8 mouse cellular contexts compared by ENCODE assay signal in genomic region chr2:35337419-35337818, GRCm38 (mm10). TPM values are rescaled to one million over a fixed set of nuclear protein-coding genes. Genes with fewer than 3 reads are reported as not detected.
DNase-seq lines count a peak whose midpoint lies in the region; ATAC-seq and TF ChIP-seq lines count a peak whose summit lies in the region.

No protein-coding gene starts in this region.

- H3K4me2 ChIP-seq in hindbrain, embryonic 14.5 days (replicated peaks), result peak overlapping the region; percentile 99
- peak overlapping the region; percentile 96 for H3K4me2 ChIP-seq in stomach, postnatal 0 days (replicated peaks; ENCODE audit: low read depth)

- peak overlapping the region; percentile 29 for H3K27ac ChIP-seq in embryonic fibroblast, embryonic 13.5 days (ENCODE audit: insufficient read depth, low read length)
- H3K27ac ChIP-seq in hindbrain, embryonic 14.5 days, result no peak overlapping the region
- H3K27ac ChIP-seq in stomach, postnatal 0 days (replicated peaks), result peak overlapping the region; percentile 82

- no peaks in the 10 kb centered on the region for H3K27me3 ChIP-seq in hindbrain, embryonic 14.5 days (ENCODE audit: control insufficient read depth, insufficient read depth, low read length)
- H3K27me3 ChIP-seq in stomach, postnatal 0 days (ENCODE audit: control insufficient read depth, insufficient read depth, low read length), result no peaks in the 10 kb centered on the region

- H3K4me1 ChIP-seq in embryonic fibroblast, embryonic 13.5 days (ENCODE audit: control insufficient read depth, insufficient read depth, low read length), result peaks cover 11% of the 10 kb centered on the region
- H3K4me1 ChIP-seq in hindbrain, embryonic 14.5 days (replicated peaks; ENCODE audit: control insufficient read depth, insufficient read depth, low read length), result peaks cover 18% of the 10 kb centered on the region
- H3K4me1 ChIP-seq in lung, adult 2 months (ENCODE audit: control insufficient read depth, insufficient read depth, low read length), result peaks cover 11% of the 10 kb centered on the region
- H3K4me1 ChIP-seq in stomach, postnatal 0 days (replicated peaks; ENCODE audit: control insufficient read depth, insufficient read depth), result 0 out of 2 replicates have a peak, but pooled peaks cover 3% of the 10 kb centered on the region

- TF ChIP-seq POLR2A in embryonic fibroblast, embryonic 13.5 days (IDR thresholded peaks at IDR 0.05; ENCODE audit: low read depth, low read length), result no peak
- no peak for TF ChIP-seq POLR2A in lung, adult 2 months (IDR thresholded peaks at IDR 0.05; ENCODE audit: borderline replicate concordance, extremely low read depth, low read depth, low read length)

- H3K9ac ChIP-seq in hindbrain, embryonic 14.5 days, result peak overlapping the region; percentile 42
- peak overlapping the region; percentile 41; the same call in 1 of the 2 replicates for H3K9ac ChIP-seq in stomach, postnatal 0 days (ENCODE audit: low read length)

- H3K9me3 ChIP-seq in hindbrain, embryonic 14.5 days (ENCODE audit: control insufficient read depth, low read length), result no peaks in the 10 kb centered on the region
- no peaks in the 10 kb centered on the region for H3K9me3 ChIP-seq in stomach, postnatal 0 days (ENCODE audit: control insufficient read depth, low read length)

- no peak for TF ChIP-seq CTCF in embryonic fibroblast, embryonic 13.5 days (IDR thresholded peaks at IDR 0.05; ENCODE audit: borderline replicate concordance, insufficient read depth, low read length)
- no peak for TF ChIP-seq CTCF in lung, adult 2 months (IDR thresholded peaks at IDR 0.05; ENCODE audit: insufficient read depth, low read length)
- TF ChIP-seq CTCF in stomach, postnatal 0 days (IDR thresholded peaks at IDR 0.05; ENCODE audit: low read depth), result no peak

- 40% methylated on average over 10 of the region's 10 CpGs for WGBS in hindbrain, embryonic 14.5 days
- WGBS in lung, adult 2 months, result 13% methylated on average over 10 of the region's 10 CpGs
- 47% methylated on average over 10 of the region's 10 CpGs for WGBS in stomach, postnatal 0 days

- no peak for ATAC-seq in hindbrain, embryonic 14.5 days (ENCODE audit: low FRiP score)
- ATAC-seq in stomach, postnatal 0 days (ENCODE audit: low FRiP score, low TSS enrichment), result no peak

- no peaks in the 10 kb centered on the region for H3K36me3 ChIP-seq in hindbrain, embryonic 14.5 days (replicated peaks; ENCODE audit: control insufficient read depth, insufficient read depth)
- H3K36me3 ChIP-seq in stomach, postnatal 0 days (ENCODE audit: control insufficient read depth, insufficient read depth, low read length), result no peaks in the 10 kb centered on the region

- DNase-seq in embryo, embryonic 10.5 days (ENCODE audit: low spot score), result peak; percentile 34
- no peak for DNase-seq in embryo, embryonic 9.5 days (ENCODE audit: extremely low spot score)
- DNase-seq in hindbrain, embryonic 14.5 days (ENCODE audit: low spot score), result no peak
- DNase-seq in lung, adult 2 months, result no peak
- DNase-seq in stomach, postnatal 0 days (ENCODE audit: low spot score), result no peak
- no peak for DNase-seq in right cerebral cortex, postnatal 10 days (ENCODE audit: low spot score in 2 of 2)
- no peak for DNase-seq in ovary, adult 18-20 months (ENCODE audit: low spot score)

- H3K4me3 ChIP-seq in embryonic fibroblast, embryonic 13.5 days (ENCODE audit: insufficient read depth, low read length), result no peak overlapping the region
- peak overlapping the region; percentile 72 for H3K4me3 ChIP-seq in hindbrain, embryonic 14.5 days (replicated peaks; ENCODE audit: low read length)
- peak overlapping the region; percentile 63 for H3K4me3 ChIP-seq in lung, adult 2 months (replicated peaks; ENCODE audit: extremely low read depth, low read depth, low read length)
- peak overlapping the region; percentile 74 for H3K4me3 ChIP-seq in stomach, postnatal 0 days (ENCODE audit: low read depth, low read length)

- TF ChIP-seq EP300 in stomach, postnatal 0 days (optimal IDR thresholded peaks at IDR 0.05), result no peak

RNA-seq across cellular contexts. Expression of gene Stom, which starts 0.6 kb away (rescaled TPM):
- 36.2 and 45.4 TPM in 2 replicates for polyA plus RNA-seq in embryonic fibroblast, embryonic 13.5 days (2011; ENCODE audit: insufficient read length, low read depth, missing spikeins)
- polyA plus RNA-seq in hindbrain, embryonic 14.5 days (2014; fragmentation: Nextera tagmentation; extraction: Ambion mirVana), result 24.4 and 26.7 TPM in 2 replicates
- polyA plus RNA-seq in lung, adult 2 months (2012; rRNA removed), result 45.1 and 69.5 TPM in 2 replicates
- polyA plus RNA-seq in stomach, postnatal 0 days (2015; fragmentation: Nextera tagmentation; extraction: Ambion mirVana), result 53.5 and 56.9 TPM in 2 replicates

RNA-seq across cellular contexts. Expression of gene 4930568D16Rik, which starts 30.1 kb away (rescaled TPM):
- not detected in 2 replicates for polyA plus RNA-seq in embryonic fibroblast, embryonic 13.5 days (2011; ENCODE audit: insufficient read length, low read depth, missing spikeins)
- not detected in 2 replicates for polyA plus RNA-seq in hindbrain, embryonic 14.5 days (2014; fragmentation: Nextera tagmentation; extraction: Ambion mirVana)
- polyA plus RNA-seq in lung, adult 2 months (2012; rRNA removed), result not detected in 2 replicates
- polyA plus RNA-seq in stomach, postnatal 0 days (2015; fragmentation: Nextera tagmentation; extraction: Ambion mirVana), result not detected in 2 replicates

RNA-seq across cellular contexts. Expression of gene 4930402F06Rik, which starts 59.6 kb away (rescaled TPM):
- not detected in 2 replicates for polyA plus RNA-seq in embryonic fibroblast, embryonic 13.5 days (2011; ENCODE audit: insufficient read length, low read depth, missing spikeins)
- polyA plus RNA-seq in hindbrain, embryonic 14.5 days (2014; fragmentation: Nextera tagmentation; extraction: Ambion mirVana), result not detected in 2 replicates
- polyA plus RNA-seq in lung, adult 2 months (2012; rRNA removed), result not detected in 2 replicates
- polyA plus RNA-seq in stomach, postnatal 0 days (2015; fragmentation: Nextera tagmentation; extraction: Ambion mirVana), result not detected in 2 replicates
